Mouse (Mus musculus) thymus, adult 18-20 months (tissue): ENCODE measurements around the gene Abcc12.

Experiments used
- DNase-seq, 2 experiments: peaks; one replicate each; pipeline ENCODE4 v3.0.0; 2022; ENCODE audit warnings: mixed read lengths in 2 of 2

The Abcc12 gene

GRCm38 (mm10) chr8:86578076-86578475 lies 2.4 kb downstream of the Abcc12 start:
- no peak for DNase-seq

GRCm38 (mm10) chr8:86577547-86577946 lies 2.9 kb downstream of the Abcc12 start:
- DNase-seq = no peak

GRCm38 (mm10) chr8:86563674-86564073 lies 16.8 kb downstream of the Abcc12 start:
- no peak for DNase-seq

GRCm38 (mm10) chr8:86561737-86562136 lies 18.7 kb downstream of the Abcc12 start:
- DNase-seq = no peak

GRCm38 (mm10) chr8:86560688-86561065 lies 19.8 kb downstream of the Abcc12 start:
- no peak for DNase-seq

- no peak for DNase-seq
Measured at GRCm38 (mm10) chr8:86559947-86560687, 20.4 kb downstream of the Abcc12 start.

GRCm38 (mm10) chr8:86557186-86558045 lies 23.1 kb downstream of the Abcc12 start:
- no peak for DNase-seq

- no peak for DNase-seq
Measured at GRCm38 (mm10) chr8:86555564-86555963, 24.9 kb downstream of the Abcc12 start.

GRCm38 (mm10) chr8:86554220-86554891 lies 26.1 kb downstream of the Abcc12 start:
- DNase-seq = no peak

- no peak for DNase-seq
Measured at GRCm38 (mm10) chr8:86550516-86550915, 30.0 kb downstream of the Abcc12 start.

GRCm38 (mm10) chr8:86546001-86546400 lies 34.5 kb downstream of the Abcc12 start:
- DNase-seq = no peak

GRCm38 (mm10) chr8:86540906-86541305 lies 39.6 kb downstream of the Abcc12 start:
- DNase-seq = no peak

GRCm38 (mm10) chr8:86540376-86540775 lies 40.1 kb downstream of the Abcc12 start:
- no peak for DNase-seq

- DNase-seq = no peak
Measured at GRCm38 (mm10) chr8:86536663-86536987, 43.9 kb downstream of the Abcc12 start.

- peak in 1 of 2 experiments; percentile 3 for DNase-seq
Measured at GRCm38 (mm10) chr8:86535791-86536662, 44.5 kb downstream of the Abcc12 start.

GRCm38 (mm10) chr8:86535068-86535560 lies 45.4 kb downstream of the Abcc12 start:
- no peak for DNase-seq

GRCm38 (mm10) chr8:86529714-86530113 lies 50.8 kb downstream of the Abcc12 start:
- DNase-seq = no peak

- DNase-seq = no peak
Measured at GRCm38 (mm10) chr8:86527336-86528029, 53.0 kb downstream of the Abcc12 start.

- DNase-seq = no peak
Measured at GRCm38 (mm10) chr8:86526808-86527207, 53.7 kb downstream of the Abcc12 start.

- no peak for DNase-seq
Measured at GRCm38 (mm10) chr8:86514203-86514602, 66.3 kb downstream of the Abcc12 start.

- no peak for DNase-seq
Measured at GRCm38 (mm10) chr8:86512886-86513285, 67.6 kb downstream of the Abcc12 start.
